Mouse (Mus musculus) erythroid progenitor cell, adult 5-6 weeks (primary cell): ENCODE data around the gene Scamp5. TPM values are rescaled to one million over a fixed set of nuclear protein-coding genes. Genes with fewer than 3 reads are reported as not detected.
A peak's percentile ranks its signal among the peaks of the same experiment; 100 is the strongest.

Experiments
- ATAC-seq: replicated peaks from 2 replicates; pipeline ENCODE4 v1.8.0; 2016; ENCODE audit warnings: moderate number of reproducible peaks, mild to moderate bottlenecking, moderate TSS enrichment, inconsistent platforms; ENCODE audit not compliant: poor library complexity, low FRiP score, severe bottlenecking
- total RNA-seq, 2 experiments: library from RNA; stranded (forward) in 1 of 2; stranded (reverse) in 1 of 2; fragments of 150-400 nt in 1 of 2; fragments of 186-747, 209-891 nt in 1 of 2; gene quantifications; 2 replicates each; pipeline versions ENCODE4 v1.2.3 to v1.2.4; 2015 to 2017; ENCODE audit warnings: low replicate concordance in 2 of 2

Gene Scamp5
- total RNA-seq, 2 experiments from 2014 or later = 0.84 to 1.2 TPM

DNA sequence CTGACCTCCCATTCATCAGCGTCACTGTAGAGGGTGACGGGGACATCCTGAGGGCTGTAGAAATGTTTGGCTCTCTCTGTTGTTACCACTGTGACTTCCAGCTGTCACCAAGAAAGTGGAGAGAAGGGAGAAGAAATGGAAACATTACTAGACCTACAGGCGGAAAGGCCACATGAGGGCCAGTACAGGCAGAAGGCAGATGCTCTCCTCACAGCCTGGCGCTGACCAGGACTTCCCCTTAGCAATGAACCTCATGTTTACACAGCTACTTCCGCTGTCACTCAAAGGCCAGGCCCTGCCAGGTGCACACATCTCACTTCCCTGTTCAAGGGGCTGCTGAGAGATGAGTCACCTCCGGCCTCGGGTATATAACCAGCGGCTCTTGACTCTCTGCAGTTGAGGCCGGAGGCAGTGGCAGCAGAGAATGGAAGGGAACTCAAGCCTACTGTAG lies 46.7 kb downstream of the Scamp5 start:
- ATAC-seq = no peak

DNA sequence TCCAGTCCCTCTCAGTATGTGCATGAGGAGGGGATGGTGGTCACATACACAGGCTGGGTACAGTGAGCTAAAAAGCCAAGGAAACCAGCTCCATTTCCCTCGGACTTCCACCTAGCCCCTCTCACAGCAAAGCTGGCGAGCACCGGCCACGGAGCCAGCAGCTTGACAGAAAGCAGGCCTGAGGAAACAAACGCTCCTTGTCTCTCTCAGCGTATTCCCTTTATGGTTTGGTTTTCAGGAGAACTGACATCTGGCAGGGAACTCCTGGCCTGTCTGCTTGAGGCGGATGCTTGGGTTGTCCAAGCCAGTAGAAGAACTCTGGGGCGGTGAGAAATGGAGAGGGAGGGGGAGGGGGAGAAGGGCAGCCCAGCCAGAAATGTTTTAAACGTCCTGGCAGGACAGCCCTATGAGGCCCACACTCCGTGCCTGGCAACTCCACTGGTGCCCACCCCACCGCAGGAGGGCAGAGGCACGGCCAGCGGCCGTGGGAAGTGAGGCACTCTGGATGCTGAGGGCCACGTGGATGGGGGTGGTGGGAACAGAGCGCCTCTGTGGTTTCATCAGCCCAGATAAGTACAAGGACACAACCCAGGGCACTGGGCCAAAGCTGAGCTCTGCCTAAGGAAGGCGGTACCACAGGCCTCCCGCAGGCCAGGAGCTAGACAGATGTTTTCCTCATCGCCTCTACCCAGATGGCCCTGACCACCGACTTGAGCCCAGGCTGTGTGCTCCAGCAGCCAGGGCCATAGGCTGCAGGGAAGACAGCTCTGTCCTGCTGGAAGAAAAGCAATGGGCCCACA lies 47.3 kb downstream of the Scamp5 start:
- ATAC-seq = peak; percentile 48

GRCm38 (mm10) chr9:57419521-57420267 lies 48.2 kb downstream of the Scamp5 start:
- ATAC-seq = no peak

DNA sequence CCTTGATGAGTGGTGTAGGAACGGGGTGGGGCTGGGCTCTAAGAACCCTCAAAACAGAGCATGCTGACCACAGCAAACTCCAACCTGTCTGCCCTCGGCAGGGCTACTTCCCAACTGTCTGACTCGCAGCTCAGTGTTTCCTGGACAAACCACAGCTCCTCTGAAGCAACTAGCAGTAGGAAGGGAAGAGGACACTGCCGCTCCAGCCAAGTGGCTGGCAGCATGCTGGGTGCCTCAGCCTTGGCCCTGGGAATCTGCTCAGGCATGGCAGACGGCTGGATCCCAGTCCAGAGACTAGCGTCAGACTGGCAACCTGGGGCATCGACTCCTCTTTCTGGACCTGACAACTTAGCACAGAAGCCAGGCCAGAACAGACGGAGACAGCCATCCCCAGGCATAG lies 50.5 kb downstream of the Scamp5 start:
- no peak for ATAC-seq

- no peak for ATAC-seq
Observed at GRCm38 (mm10) chr9:57407120-57407905, 60.5 kb downstream of the Scamp5 start.

- no peak for ATAC-seq
Observed at GRCm38 (mm10) chr9:57406395-57406794, 61.5 kb downstream of the Scamp5 start.

GRCm38 (mm10) chr9:57404036-57404435 lies 63.8 kb downstream of the Scamp5 start:
- ATAC-seq = no peak

- ATAC-seq = 0 out of 2 replicates have a peak, but pooled peaks have one; percentile 19
Observed at GRCm38 (mm10) chr9:57402318-57403251, 65.3 kb downstream of the Scamp5 start.

DNA sequence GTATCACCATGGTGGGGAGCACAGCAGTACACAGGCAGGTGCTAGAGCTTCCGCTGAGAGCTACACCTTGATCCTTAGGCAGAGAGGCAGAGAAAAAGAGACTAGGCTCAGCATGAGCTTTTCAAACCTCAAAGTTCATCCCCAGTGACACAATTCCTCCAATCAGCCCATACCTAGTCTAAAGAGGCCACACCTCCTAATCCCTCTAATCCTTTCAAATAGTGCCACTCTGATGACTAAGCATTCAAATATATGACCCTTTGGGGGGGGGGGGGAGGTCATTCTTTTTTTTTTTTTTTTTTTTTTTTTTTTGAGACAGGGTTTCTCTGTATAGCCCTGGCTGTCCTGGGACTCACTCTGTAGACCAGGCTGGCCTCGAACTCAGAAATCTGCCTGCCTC lies 69.1 kb downstream of the Scamp5 start:
- no peak for ATAC-seq

GRCm38 (mm10) chr9:57392892-57393291 lies 75.0 kb downstream of the Scamp5 start:
- ATAC-seq = no peak

Other genes with a start within 250 kb of the Scamp5 start
- gene Trcg1, start 231.5 kb downstream of the Scamp5 start, total RNA-seq (2015; ENCODE audit: low replicate concordance) = not detected in 2 replicates
- not detected in 2 replicates for gene Trcg1, start 231.5 kb downstream of the Scamp5 start, total RNA-seq (2017; ENCODE audit: low replicate concordance)
- gene 1700017B05Rik, start 205.4 kb downstream of the Scamp5 start, total RNA-seq (2015; ENCODE audit: low replicate concordance) = 46.5 and 50.8 TPM in 2 replicates
- gene 1700017B05Rik, start 205.4 kb downstream of the Scamp5 start, total RNA-seq (2017; ENCODE audit: low replicate concordance) = 44.3 and 45.0 TPM in 2 replicates
- 9.4 and 17.2 TPM in 2 replicates for gene Ppcdc, start 27.9 kb downstream of the Scamp5 start, total RNA-seq (2015; ENCODE audit: low replicate concordance)
- gene Ppcdc, start 27.9 kb downstream of the Scamp5 start, total RNA-seq (2017; ENCODE audit: low replicate concordance) = 5.0 and 6.1 TPM in 2 replicates
- gene Rpp25, start 36.0 kb upstream of the Scamp5 start, total RNA-seq (2015; ENCODE audit: low replicate concordance) = not detected in 2 replicates
- gene Rpp25, start 36.0 kb upstream of the Scamp5 start, total RNA-seq (2017; ENCODE audit: low replicate concordance) = not detected in 2 replicates
- gene Cox5a, start 53.2 kb upstream of the Scamp5 start, total RNA-seq (2015; ENCODE audit: low replicate concordance) = 138 and 226 TPM in 2 replicates
- gene Cox5a, start 53.2 kb upstream of the Scamp5 start, total RNA-seq (2017; ENCODE audit: low replicate concordance) = 34.4 and 38.2 TPM in 2 replicates
- 2.9 and 5.0 TPM in 2 replicates for gene Fam219b, start 69.5 kb upstream of the Scamp5 start, total RNA-seq (2015; ENCODE audit: low replicate concordance)
- 3.5 and 5.9 TPM in 2 replicates for gene Fam219b, start 69.5 kb upstream of the Scamp5 start, total RNA-seq (2017; ENCODE audit: low replicate concordance)
- gene Mpi, start 84.7 kb upstream of the Scamp5 start, total RNA-seq (2015; ENCODE audit: low replicate concordance) = 1.7 and 4.0 TPM in 2 replicates
- 0.26 and 1.4 TPM in 2 replicates for gene Mpi, start 84.7 kb upstream of the Scamp5 start, total RNA-seq (2017; ENCODE audit: low replicate concordance)
- gene Scamp2, start 92.9 kb upstream of the Scamp5 start, total RNA-seq (2015; ENCODE audit: low replicate concordance) = 23.8 and 28.1 TPM in 2 replicates
- gene Scamp2, start 92.9 kb upstream of the Scamp5 start, total RNA-seq (2017; ENCODE audit: low replicate concordance) = 10.0 and 12.1 TPM in 2 replicates
- 1.1 and 3.4 TPM in 2 replicates for gene Ulk3, start 121.4 kb upstream of the Scamp5 start, total RNA-seq (2015; ENCODE audit: low replicate concordance)
- 0.98 and 5.9 TPM in 2 replicates for gene Ulk3, start 121.4 kb upstream of the Scamp5 start, total RNA-seq (2017; ENCODE audit: low replicate concordance)
- not detected in 2 replicates for gene Cplx3, start 138.2 kb upstream of the Scamp5 start, total RNA-seq (2015; ENCODE audit: low replicate concordance)
- gene Cplx3, start 138.2 kb upstream of the Scamp5 start, total RNA-seq (2017; ENCODE audit: low replicate concordance) = not detected in 2 replicates
- gene Lman1l, start 152.7 kb upstream of the Scamp5 start, total RNA-seq (2015; ENCODE audit: low replicate concordance) = not detected in 2 replicates
- gene Lman1l, start 152.7 kb upstream of the Scamp5 start, total RNA-seq (2017; ENCODE audit: low replicate concordance) = not detected in 2 replicates
- gene Csk, start 185.6 kb upstream of the Scamp5 start, total RNA-seq (2015; ENCODE audit: low replicate concordance) = 34.6 and 46.1 TPM in 2 replicates
- 46.2 and 46.5 TPM in 2 replicates for gene Csk, start 185.6 kb upstream of the Scamp5 start, total RNA-seq (2017; ENCODE audit: low replicate concordance)
- not detected in 2 replicates for gene Cyp1a2, start 215.6 kb upstream of the Scamp5 start, total RNA-seq (2015; ENCODE audit: low replicate concordance)
- gene Cyp1a2, start 215.6 kb upstream of the Scamp5 start, total RNA-seq (2017; ENCODE audit: low replicate concordance) = not detected in 2 replicates
- not detected in 2 replicates for gene Cyp1a1, start 219.9 kb upstream of the Scamp5 start, total RNA-seq (2015; ENCODE audit: low replicate concordance)
- gene Cyp1a1, start 219.9 kb upstream of the Scamp5 start, total RNA-seq (2017; ENCODE audit: low replicate concordance) = not detected in 2 replicates
- gene Edc3, start 240.5 kb upstream of the Scamp5 start, total RNA-seq (2015; ENCODE audit: low replicate concordance) = 5.8 and 7.5 TPM in 2 replicates
- 2.8 and 8.6 TPM in 2 replicates for gene Edc3, start 240.5 kb upstream of the Scamp5 start, total RNA-seq (2017; ENCODE audit: low replicate concordance)